Mouse (Mus musculus) spleen, postnatal 4 days (tissue): ENCODE data around the gene Pias1.
A peak's percentile ranks its signal among the peaks of the same experiment; 100 is the strongest.

ENCODE experiments used
- DNase-seq, 2 experiments: peaks; one replicate each; pipeline ENCODE4 v3.0.0; 2022; ENCODE audit warnings: low spot score in 2 of 2

Gene Pias1

DNA sequence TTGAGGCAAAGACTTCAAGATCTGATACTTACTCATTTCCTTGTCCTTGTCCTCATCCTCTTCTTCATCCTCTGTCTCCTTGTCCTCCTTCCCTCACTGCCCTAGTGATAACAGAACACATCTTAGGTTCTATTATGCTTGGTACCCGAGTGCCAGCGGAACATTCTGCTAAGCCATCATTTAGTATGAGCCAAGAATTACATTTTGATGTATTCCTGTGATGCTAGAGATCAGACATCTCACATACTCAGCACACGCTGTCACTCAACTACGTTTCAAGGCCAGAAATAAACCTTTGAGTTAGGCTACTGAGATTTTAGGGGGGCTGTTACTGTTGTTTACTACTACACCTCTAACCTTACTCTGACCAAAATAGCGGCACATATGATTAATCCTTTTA is at the start of gene Pias1:
Gene Pias1 (minus strand): TSS at position 101 of the 400 bp plus-strand sequence.
- no peak for DNase-seq

GRCm38 (mm10) chr9:63035431-63035830 is 47.7 kb upstream of the Pias1 start:
- DNase-seq = no peak

DNA sequence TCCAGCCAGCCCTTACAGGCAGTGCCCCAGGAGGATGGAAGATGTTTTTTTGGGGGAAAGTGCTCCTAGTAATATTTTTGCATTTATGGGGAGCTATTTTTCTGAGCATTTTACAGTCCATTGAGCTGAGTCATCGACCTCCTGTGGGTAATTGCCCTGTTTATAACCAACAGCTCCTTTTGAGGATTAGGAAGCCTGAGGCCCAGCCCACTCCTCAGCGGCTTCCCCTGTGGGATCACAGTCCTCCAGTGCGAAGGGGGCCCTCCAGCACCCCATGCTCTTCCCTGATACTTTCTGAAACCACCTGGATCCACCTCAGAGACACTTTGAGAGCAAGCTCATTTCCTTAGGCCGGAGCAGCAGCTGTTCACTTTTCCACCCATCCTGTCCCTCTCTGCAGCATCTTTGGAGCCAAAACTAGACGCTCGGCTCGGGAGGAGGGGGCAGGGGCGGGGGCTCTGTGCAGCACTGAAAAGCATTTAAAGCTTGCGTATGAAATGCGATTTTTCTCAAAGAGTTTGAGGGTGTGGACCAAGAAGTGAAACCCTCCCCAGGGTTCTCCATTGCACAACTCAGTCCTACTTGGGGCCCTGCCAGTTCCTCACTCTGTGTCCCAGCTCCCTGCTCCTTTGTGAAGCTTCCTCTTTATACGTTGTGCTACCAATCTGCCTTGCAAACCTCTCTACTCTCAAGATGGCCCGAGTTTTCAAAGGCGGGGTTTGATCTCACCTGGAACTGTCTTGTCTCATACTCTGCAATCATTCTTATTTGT is 43.5 kb upstream of the Pias1 start:
- DNase-seq = peak in 1 of 2 experiments; percentile 33

- DNase-seq = no peak
Measured at GRCm38 (mm10) chr9:63022486-63022885, 34.8 kb upstream of the Pias1 start.

- no peak for DNase-seq
Measured at GRCm38 (mm10) chr9:63007371-63007770, 19.6 kb upstream of the Pias1 start.

DNA sequence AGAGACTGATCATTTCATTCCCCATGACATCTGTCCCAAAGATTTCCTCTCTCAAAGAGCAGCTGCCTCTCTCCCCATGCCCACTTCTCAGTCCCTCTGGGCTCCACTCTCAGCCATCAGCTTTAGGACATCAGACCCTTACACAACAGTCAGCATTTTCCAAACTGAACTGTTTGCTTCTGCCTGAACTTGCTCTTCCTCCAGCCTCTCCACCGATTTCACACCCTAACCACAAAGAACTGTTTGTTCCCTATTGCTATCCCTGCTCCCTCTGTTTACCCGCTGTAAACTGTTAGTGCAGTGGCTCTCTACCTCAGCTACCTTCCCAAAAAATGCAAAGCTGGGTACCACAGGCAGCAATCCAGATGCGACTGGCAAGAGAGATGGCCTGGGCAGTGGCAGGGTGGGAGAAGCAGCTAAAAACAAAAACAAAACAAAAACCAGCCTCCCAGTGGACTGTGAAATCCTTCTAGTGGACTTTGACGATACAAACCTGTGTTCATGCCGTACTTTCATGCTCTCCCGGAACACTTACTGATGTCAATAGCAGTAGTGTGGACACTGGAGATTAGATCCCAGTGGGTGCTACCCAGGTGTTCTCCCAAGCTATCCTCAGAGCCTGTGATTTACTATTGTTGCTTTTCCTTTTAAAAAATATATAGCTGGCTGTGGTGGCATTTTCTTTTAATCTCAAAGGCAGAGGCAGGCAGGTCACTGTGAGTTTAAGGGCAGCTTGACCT is 18.5 kb upstream of the Pias1 start:
- DNase-seq = no peak

DNA sequence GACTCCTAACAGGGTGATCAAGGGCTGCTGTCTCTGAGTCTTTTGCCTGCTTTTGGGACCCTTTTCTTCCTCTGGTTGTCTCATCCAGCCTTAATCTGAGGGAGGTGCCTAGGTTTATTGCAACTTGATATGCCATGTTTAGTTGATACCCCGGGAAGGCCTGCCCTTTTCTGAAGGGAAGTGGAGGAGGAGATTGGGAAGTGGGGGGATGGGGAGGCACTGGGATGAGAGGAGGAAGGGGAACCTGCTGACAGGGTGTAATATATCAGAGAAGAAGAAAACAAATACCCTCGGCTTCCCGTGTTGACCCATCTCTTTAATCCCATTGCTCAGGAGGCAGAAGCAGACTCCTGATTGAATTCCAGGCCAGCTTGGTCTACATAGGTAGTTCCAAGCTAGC is 10.8 kb upstream of the Pias1 start:
- DNase-seq = no peak

GRCm38 (mm10) chr9:62997626-62998025 is 9.9 kb upstream of the Pias1 start:
- DNase-seq = no peak

GRCm38 (mm10) chr9:62995186-62995585 is 7.5 kb upstream of the Pias1 start:
- no peak for DNase-seq

DNA sequence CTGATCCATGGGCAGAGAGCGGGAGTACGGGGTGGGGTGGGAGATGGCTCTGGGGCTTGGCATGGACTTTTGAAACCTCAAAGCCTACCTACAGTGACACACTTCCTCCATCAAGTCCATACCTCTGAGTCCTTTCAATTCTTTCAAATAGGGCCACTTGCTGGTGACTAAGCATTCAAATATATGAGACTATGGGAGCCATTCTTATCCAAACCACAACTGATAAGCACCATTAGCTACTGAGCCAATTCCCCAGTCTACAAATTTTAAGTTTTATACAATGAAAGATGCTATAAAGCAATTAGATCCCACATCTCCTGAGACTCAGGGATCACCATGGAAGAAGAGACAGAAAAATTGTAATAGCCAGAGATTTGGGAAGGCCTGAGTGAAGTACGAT is 2.4 kb upstream of the Pias1 start:
- DNase-seq = no peak

- peak; percentile 99 to 100 for DNase-seq
Measured at GRCm38 (mm10) chr9:62980777-62981202, 6.9 kb downstream of the Pias1 start.

DNA sequence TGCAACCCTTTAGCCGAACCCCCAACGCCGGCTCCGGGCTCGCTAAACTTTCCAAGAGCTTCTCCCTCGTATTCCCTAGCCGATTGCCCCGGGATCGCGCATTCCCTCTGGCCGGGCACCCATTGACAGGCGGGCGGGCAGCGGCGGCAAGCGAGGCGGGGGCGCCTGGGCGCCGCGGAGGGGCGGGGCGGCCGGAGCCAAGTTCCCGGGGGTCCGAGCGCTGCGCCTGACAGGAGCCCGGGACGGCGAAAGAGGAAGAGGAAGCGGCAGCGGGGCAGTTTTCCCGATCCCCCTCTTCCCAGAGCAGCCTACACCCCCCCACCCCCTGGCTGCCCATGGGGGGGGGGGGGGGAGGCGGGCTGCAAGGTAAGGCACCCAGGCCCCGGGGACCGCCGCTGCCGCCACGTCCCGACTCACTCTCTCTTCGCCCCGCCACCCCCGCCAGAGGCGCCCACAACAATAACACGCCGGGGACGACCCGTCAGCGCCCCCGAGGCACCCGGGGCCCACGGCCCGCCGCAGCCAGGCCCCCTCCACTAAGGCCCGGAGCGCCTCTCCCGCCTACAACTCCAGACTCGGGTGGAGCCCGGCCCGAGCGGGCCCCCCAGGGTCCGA is 7.5 kb downstream of the Pias1 start:
- peak; percentile 34 to 80 for DNase-seq

GRCm38 (mm10) chr9:62979461-62980161 is 8.1 kb downstream of the Pias1 start:
- no peak for DNase-seq

DNA sequence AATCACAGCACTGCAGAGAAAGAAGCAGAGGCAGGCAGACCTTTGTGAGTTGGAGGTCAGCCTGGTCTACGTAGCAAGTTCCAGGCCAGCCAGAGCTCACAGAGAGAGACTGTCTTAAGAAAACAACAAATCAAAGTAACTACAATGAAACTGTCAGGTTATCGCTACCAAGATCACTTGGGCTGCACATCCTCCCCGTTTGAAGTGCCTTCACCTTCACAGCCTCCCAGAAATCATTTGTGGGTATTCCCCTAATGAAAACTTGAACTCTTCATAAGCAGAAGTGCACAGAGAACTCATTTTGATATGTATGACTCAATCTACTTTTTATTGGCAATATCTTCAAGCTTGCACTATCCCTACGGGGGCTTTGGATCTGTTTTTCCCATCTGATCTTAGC is 10.6 kb downstream of the Pias1 start:
- no peak for DNase-seq

DNA sequence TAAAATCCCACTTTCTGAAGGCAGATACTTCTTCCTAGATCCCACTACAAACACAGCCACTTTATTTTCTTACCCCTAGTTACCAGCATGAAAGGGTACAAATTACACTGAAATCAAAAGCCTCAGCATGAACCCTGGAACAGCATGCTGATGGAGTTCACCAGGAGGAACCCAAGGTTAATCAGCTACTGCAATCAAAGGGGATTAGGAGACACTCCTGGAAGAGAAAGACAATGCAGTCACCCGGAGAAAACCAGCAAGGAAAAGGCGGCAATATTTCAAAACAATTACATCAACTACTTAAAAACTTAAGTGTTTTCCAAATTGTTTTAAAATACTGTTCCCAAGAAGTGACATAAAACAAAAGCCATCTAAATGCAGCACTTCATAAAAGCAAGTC is 11.9 kb downstream of the Pias1 start:
- no peak for DNase-seq

- peak in 1 of 2 experiments; percentile 27 for DNase-seq
Measured at GRCm38 (mm10) chr9:62974439-62974838, 13.3 kb downstream of the Pias1 start.

DNA sequence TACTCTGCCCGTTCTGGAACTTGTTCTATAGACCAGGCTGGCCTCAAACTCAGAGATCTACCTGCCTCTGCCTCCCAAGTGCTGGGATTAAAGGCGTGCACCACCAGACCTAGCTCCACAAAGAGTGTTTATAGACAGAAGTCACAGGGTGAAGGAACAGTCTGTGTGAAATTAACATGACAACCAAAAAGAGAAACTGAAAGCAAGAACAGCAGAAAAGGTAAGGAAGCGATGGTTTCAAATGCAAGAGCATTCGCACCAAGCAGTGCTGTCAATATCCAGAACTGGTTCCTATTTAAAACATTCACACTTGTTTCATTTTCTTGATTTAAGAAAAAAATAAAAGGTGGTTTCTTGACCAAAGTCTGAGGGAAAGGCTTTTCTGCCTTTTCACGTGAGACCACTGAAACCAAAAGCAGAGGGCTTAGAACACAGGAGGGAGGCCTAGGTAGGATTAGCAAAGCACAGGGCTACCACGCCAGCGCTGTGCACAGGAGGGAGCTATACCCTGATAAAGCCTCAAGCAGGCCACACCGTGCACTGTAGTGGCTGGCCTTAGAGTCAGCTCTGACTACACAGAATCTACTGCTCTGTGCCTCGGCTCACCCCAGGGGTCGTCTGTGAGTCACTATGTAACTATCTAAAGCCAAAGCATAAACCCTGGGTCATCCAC is 15.5 kb downstream of the Pias1 start:
- peak; percentile 37 to 66 for DNase-seq

DNA sequence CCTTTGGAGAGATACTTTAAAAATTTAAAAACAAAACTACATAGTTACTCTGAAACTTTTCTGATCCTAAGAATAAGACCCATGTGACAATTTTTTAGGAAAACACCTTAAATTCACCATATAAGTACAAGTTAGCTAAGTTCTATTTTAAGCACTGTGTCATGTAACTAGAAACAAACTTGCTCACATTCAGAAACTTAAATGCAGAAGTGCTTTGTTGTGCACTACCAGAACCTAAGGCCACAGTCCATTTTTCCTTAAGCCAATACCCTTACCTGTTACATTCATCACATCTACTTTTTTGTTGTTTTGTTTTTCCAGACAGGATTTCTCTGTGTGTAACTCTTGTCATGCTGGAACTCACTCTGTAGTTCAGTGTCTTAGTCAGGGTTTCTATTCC is 17.4 kb downstream of the Pias1 start:
- no peak for DNase-seq

- DNase-seq = no peak
Measured at GRCm38 (mm10) chr9:62966018-62966417, 21.7 kb downstream of the Pias1 start.

- DNase-seq = no peak
Measured at GRCm38 (mm10) chr9:62952713-62953112, 35.0 kb downstream of the Pias1 start.

GRCm38 (mm10) chr9:62945346-62945745 is 42.4 kb downstream of the Pias1 start:
- no peak for DNase-seq

- no peak for DNase-seq
Measured at GRCm38 (mm10) chr9:62944063-62944462, 43.7 kb downstream of the Pias1 start.
